Mouse (Mus musculus) E14TG2a.4 (cell line): ENCODE measurements around the gene Mettl7a2.
"Not testable (repeated sequence)": the region's sequence is repeated elsewhere in the genome, so short reads cannot be mapped to it uniquely, and the experiment has no call there.

Source experiments
- CTCF ChIP-seq: conservative IDR thresholded peaks from 2 replicates; pipeline ENCODE4 v1.5.1; 2014; ENCODE audit warnings: low read length
- POU5F1 ChIP-seq: IDR thresholded peaks from 2 replicates; pipeline ENCODE4 v1.6.1; 2014; ENCODE audit warnings: low read length, borderline replicate concordance

DNA sequence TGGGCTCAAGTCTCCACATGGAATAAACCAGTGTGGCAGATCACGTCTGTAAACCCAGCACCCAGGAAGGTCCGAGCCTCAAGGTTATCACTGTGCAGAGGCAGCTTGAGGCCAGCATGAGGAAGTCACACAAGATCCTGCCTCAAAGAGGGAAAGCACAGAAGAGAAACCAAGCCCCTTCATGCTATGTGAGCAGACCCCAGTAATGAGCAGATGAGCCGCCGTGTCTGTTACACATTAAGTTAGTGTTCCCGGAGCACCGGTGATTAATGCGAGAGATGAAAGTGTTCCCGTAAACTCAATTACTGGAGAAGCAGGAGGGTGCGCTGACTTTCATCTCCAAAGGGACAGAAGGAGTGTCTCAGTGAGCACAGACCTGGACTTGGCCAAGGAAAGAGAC, 13.0 kb downstream of the Mettl7a2 start:
- not testable (repeated sequence) for TF ChIP-seq CTCF, POU5F1
